Mouse (Mus musculus): Measurements from ENCODE around the gene Olfr582. TPM values are rescaled to one million over a fixed set of nuclear protein-coding genes. Genes with fewer than 3 reads are reported as not detected.

Gene Olfr582
- total RNA-seq (2021), result not detected

DNA sequence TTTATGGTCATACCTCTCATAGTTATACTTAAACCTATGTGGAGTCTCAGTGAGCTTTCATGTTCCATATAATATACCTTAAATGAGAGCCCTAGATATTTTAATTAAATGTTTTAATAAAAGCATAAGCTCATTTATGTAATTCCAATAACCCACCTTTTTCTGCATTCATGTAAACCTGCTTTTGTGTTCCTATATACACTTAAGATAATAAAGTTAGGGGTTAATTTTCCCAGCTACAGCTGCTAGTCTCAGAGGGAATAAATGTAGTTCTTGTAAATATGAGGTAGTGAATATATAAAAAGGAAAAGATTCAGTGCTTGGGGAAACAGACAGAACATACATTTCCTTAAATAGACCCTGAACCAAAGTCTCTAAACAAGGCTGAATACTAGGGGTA is at the start of gene Olfr582:
TSS of gene Olfr582 (plus strand) at position 301 of the 400 bp plus-strand sequence.
- DNase-seq, result no peak
- intact Hi-C loops (cut with DNase I), result no loop called here

- DNase-seq, result no peak
- intact Hi-C loops (cut with DNase I), result no loop called here
Observed at GRCm38 (mm10) chr7:102989224-102989623, 48.6 kb upstream of the Olfr582 start, which contains the start of gene Olfr578. TSS of gene Olfr578 (minus strand) at chr7:102989324.

- DNase-seq, result no peak
- intact Hi-C loops (cut with DNase I), result no loop called here
Observed at GRCm38 (mm10) chr7:103051000-103051399, 13.2 kb downstream of the Olfr582 start, which contains the start of gene Olfr583. TSS of gene Olfr583 (plus strand) at chr7:103051300.

DNA sequence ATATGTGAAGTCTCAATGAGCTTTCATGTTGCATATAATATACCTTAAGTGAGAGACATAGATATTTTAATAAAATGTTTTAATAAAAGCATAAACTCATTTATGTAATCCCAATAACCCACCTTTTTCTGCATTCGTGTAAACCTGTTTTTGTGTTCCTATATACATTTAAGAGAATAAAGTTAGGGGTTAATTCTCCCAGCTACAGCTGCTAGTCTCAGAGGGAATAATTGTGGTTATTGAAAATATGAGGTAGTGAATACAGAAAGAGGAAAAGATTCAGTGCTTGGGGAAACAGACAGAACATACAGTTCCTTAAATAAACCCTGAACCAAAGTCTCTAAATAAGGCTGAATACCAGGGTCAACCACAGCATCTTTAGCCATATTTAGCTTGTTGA is 43.8 kb downstream of the Olfr582 start, which contains the start of gene Olfr584:
TSS of gene Olfr584 (plus strand) at position 301 of the 400 bp plus-strand sequence.
- intact Hi-C loops (cut with DNase I), result no loop called here
- no peak for DNase-seq

Other genes with a start within 250 kb of the Olfr582 start
- gene Olfr564, start 234.5 kb upstream of the Olfr582 start, total RNA-seq (2021), result not detected
- gene Olfr566, start 179.3 kb upstream of the Olfr582 start, total RNA-seq (2021), result not detected
- gene Olfr568, start 160.9 kb upstream of the Olfr582 start, total RNA-seq (2021), result not detected
- not detected for gene Olfr569, start 147.1 kb upstream of the Olfr582 start, total RNA-seq (2021)
- not detected for gene Olfr570, start 143.4 kb upstream of the Olfr582 start, total RNA-seq (2021)
- not detected for gene Olfr571, start 120.5 kb upstream of the Olfr582 start, total RNA-seq (2021)
- not detected for gene Olfr572, start 113.6 kb upstream of the Olfr582 start, total RNA-seq (2021)
- not detected for gene Olfr573-ps1, start 95.4 kb upstream of the Olfr582 start, total RNA-seq (2021)
- gene Olfr574, start 89.6 kb upstream of the Olfr582 start, total RNA-seq (2021), result not detected
- not detected for gene Olfr575, start 79.2 kb upstream of the Olfr582 start, total RNA-seq (2021)
- not detected for gene Olfr576, start 75.4 kb upstream of the Olfr582 start, total RNA-seq (2021)
- not detected for gene Olfr577, start 62.1 kb upstream of the Olfr582 start, total RNA-seq (2021)
- gene Olfr578, start 48.7 kb upstream of the Olfr582 start, total RNA-seq (2021), result not detected
- gene Olfr583, start 13.3 kb downstream of the Olfr582 start, total RNA-seq (2021), result not detected
- gene Olfr584, start 43.9 kb downstream of the Olfr582 start, total RNA-seq (2021), result not detected
- not detected for gene Olfr585, start 59.7 kb downstream of the Olfr582 start, total RNA-seq (2021)
- not detected for gene Olfr586, start 87.6 kb downstream of the Olfr582 start, total RNA-seq (2021)
- not detected for gene Olfr588-ps1, start 102.9 kb downstream of the Olfr582 start, total RNA-seq (2021)
- not detected for gene Olfr589, start 118.3 kb downstream of the Olfr582 start, total RNA-seq (2021)
- gene Olfr591, start 140.3 kb downstream of the Olfr582 start, total RNA-seq (2021), result not detected
- not detected for gene Olfr592, start 146.8 kb downstream of the Olfr582 start, total RNA-seq (2021)
- gene Olfr593, start 173.8 kb downstream of the Olfr582 start, total RNA-seq (2021), result not detected
- not detected for gene Olfr594, start 179.0 kb downstream of the Olfr582 start, total RNA-seq (2021)
- gene Usp17ld, start 214.5 kb downstream of the Olfr582 start, total RNA-seq (2021), result not detected

Data from left cerebral cortex, postnatal 4 days (tissue).